Mouse (Mus musculus) layer of hippocampus, postnatal 36 days (tissue): ENCODE data around the gene Ajuba. TPM values are rescaled to one million over a fixed set of nuclear protein-coding genes. Genes with fewer than 3 reads are reported as not detected.

Experiments used
- DNase-seq, 2 experiments: peaks; one replicate each; pipeline ENCODE4 v3.0.0; 2022
- microRNA-seq, 2 experiments: library from miRNA; unstranded; fragments of <30 nt; microRNA quantifications; one replicate each; pipeline ENCODE4 v1.2.0; 2021
- total RNA-seq, 2 experiments: library from RNA; stranded (reverse); gene quantifications; 2 replicates each; pipeline ENCODE4 v1.2.3; 2021

Gene Ajuba
- total RNA-seq, 2 experiments from 2014 or later = 0.95 to 1.5 TPM

DNA sequence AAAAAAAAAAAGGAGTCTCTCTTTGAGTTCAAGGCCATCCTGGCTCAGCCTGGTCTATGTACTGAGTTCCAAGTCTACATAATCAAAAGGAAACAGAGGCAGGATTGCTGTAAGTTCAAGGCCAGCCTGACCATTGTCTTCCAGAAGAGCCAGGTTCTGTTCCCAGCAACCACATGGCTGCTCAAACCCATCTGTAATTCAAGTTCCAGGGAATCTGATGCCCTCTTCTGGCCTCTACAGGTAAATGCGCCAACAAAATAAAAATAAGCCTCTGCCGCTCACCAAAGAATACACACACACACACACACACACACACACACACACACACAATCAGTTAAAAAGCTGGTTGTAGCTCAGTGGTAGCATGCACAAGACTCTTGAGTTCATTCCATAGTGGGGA, 38.8 kb downstream of the Ajuba start:
- no peak for DNase-seq

GRCm38 (mm10) chr14:54528446-54529111, 48.8 kb downstream of the Ajuba start:
- DNase-seq = peak; percentile 75 to 85

DNA sequence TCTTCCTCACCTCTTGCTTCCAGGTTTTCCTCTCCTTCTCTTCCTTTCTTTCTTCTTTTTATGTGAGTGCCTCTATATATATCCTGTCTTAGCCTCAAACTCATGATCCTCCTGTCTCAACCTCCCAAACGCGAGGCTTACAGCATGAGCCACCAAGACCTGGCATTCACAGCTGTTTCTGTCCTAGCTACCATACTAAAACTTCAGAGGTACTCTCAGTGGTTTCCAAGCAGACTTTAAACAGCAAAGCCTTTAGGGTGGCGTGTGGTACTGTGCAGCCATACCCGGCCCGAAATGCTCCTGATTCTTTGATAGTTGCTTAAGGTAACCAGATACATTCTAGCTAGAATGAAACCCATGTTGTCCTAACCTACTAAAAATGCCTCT, 49.4 kb downstream of the Ajuba start:
- DNase-seq = no peak

- DNase-seq = peak; percentile 19 to 24
Observed at GRCm38 (mm10) chr14:54527227-54528006, 49.9 kb downstream of the Ajuba start.

- no peak for DNase-seq
Observed at GRCm38 (mm10) chr14:54523600-54523999, 53.8 kb downstream of the Ajuba start.

Small RNA genes lying within 50 kb of the gene (microRNA-seq; reads per million reads assigned to microRNA genes)
- gene Mir686 = 0 reads per million in 2 experiments

Other genes with a start within 250 kb of the Ajuba start
- 10 to 100 TPM; 49.5 to 50.8 TPM for gene Oxa1l, start 216.7 kb downstream of the Ajuba start, total RNA-seq
- 1 to 10 TPM; 2.4 to 2.7 TPM for gene Slc7a7, start 159.8 kb downstream of the Ajuba start, total RNA-seq
- gene Mrpl52, start 150.6 kb downstream of the Ajuba start, total RNA-seq = 100 to 1,000 TPM; 105 to 108 TPM
- 10 to 100 TPM; 18.3 to 20.0 TPM for gene Mmp14, start 145.9 kb downstream of the Ajuba start, total RNA-seq
- 10 to 100 TPM; 26.4 to 29.6 TPM for gene Lrp10, start 113.4 kb downstream of the Ajuba start, total RNA-seq
- 10 to 100 TPM; 20.7 to 23.8 TPM for gene Rem2, start 101.5 kb downstream of the Ajuba start, total RNA-seq
- gene Prmt5, start 60.0 kb downstream of the Ajuba start, total RNA-seq = 10 to 100 TPM; 51.7 to 57.1 TPM
- gene Haus4, start 22.9 kb downstream of the Ajuba start, total RNA-seq = 1 to 10 TPM; 4.0 to 5.3 TPM
- gene 4931414P19Rik, start 28.4 kb upstream of the Ajuba start, total RNA-seq = 1 to 10 TPM; 4.7 to 5.5 TPM
- gene Psmb5, start 40.5 kb upstream of the Ajuba start, total RNA-seq = 100 to 1,000 TPM; 203 to 230 TPM
- gene Psmb11, start 43.9 kb upstream of the Ajuba start, total RNA-seq = under 1 TPM; 0.23 to 0.27 TPM
- gene Gm17606, start 63.4 kb upstream of the Ajuba start, total RNA-seq = not detected
- gene Cdh24, start 63.8 kb upstream of the Ajuba start, total RNA-seq = 10 to 100 TPM; 23.6 to 24.5 TPM
- gene 1700123O20Rik, start 108.7 kb upstream of the Ajuba start, total RNA-seq = 10 to 100 TPM; 24.0 to 26.3 TPM
- gene Acin1, start 109.4 kb upstream of the Ajuba start, total RNA-seq = 100 to 1,000 TPM; 210 to 242 TPM
- not detected for gene Gm29776, start 121.3 kb upstream of the Ajuba start, total RNA-seq
- not detected for gene Cebpe, start 134.6 kb upstream of the Ajuba start, total RNA-seq
- gene Slc7a8, start 204.4 kb upstream of the Ajuba start, total RNA-seq = 10 to 100 TPM; 49.1 to 50.1 TPM
- gene Rnf212b, start 236.6 kb upstream of the Ajuba start, total RNA-seq = not detected